Mouse (Mus musculus) midbrain, embryonic 10.5 days (tissue): ENCODE data around the gene Ctnnd2. TPM values are rescaled to one million over a fixed set of nuclear protein-coding genes. Genes with fewer than 3 reads are reported as not detected.

Experiments
- DNase-seq: peaks from one replicate; pipeline ENCODE4 v3.0.0-alpha.2; 2017; ENCODE audit warnings: low spot score
- H3K27ac ChIP-seq: fragments of 300-500 bp; sonication (generic); replicated peaks from 2 replicates; pipeline ENCODE4 v1.5.1; 2016; ENCODE audit warnings: mild to moderate bottlenecking
- H3K27me3 ChIP-seq: fragments of 300-500 bp; sonication (generic); 2 replicates; pipeline ENCODE4 v1.6.1; 2016; ENCODE audit warnings: low read depth, mild to moderate bottlenecking; ENCODE audit not compliant: poor library complexity, severe bottlenecking
- H3K36me3 ChIP-seq: fragments of 300-500 bp; sonication (generic); 2 replicates; pipeline ENCODE4 v1.6.1; 2016; ENCODE audit warnings: mild to moderate bottlenecking, moderate library complexity
- H3K4me1 ChIP-seq: fragments of 300-500 bp; sonication (generic); 2 replicates; pipeline ENCODE4 v1.6.1; 2016
- H3K4me3 ChIP-seq: fragments of 300-500 bp; sonication (generic); 2 replicates; pipeline ENCODE4 v1.5.1; 2016; ENCODE audit warnings: mild to moderate bottlenecking, moderate library complexity
- H3K9me3 ChIP-seq: fragments of 300-500 bp; sonication (generic); replicated peaks from 2 replicates; pipeline ENCODE4 v1.6.1; 2016; ENCODE audit warnings: mild to moderate bottlenecking
- WGBS: fragments of 180-500 bp; shearing (Covaris S2); methylation state at CpG from one replicate; pipeline ENCODE4 v1.1.7; 2016; 5-methylcytosine and 5-hydroxymethylcytosine counted together
- polyA plus RNA-seq: library from polyadenylated mRNA; unstranded; fragments of >200 nt; fragmentation: Nextera tagmentation; extraction: Ambion mirVana; gene quantifications from 2 replicates; pipeline ENCODE4 v1.2.1, GENCODE M21; 2016

The Ctnnd2 gene
- polyA plus RNA-seq, 1 experiment from 2014 or later = 22.7 TPM

DNA sequence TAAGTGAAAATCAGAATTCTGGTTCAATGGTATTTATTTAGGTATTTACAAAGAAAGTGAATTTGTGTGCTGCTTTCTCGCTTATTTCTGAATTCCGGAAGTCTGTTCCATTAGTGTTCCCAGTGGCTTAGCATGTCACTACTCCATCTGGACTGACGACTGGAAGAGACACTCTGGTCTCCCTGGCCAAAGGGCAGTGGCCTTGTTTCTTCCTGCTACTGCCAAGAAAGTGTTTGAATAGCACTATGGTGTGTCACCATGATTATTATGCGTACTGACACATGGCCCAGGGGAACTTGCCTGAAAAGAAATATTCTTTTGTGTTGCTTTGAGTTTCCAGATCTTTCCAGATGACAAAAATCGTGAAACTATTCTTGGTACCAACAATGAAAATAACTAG lies 266.7 kb downstream of the Ctnnd2 start:
- no peaks in the 10 kb centered on the region for H3K27me3 ChIP-seq
- no peak overlapping the region for H3K27ac ChIP-seq
- H3K36me3 ChIP-seq = no peaks in the 10 kb centered on the region
- no peaks in the 10 kb centered on the region for H3K9me3 ChIP-seq
- no peak for DNase-seq
- H3K4me3 ChIP-seq = no peak overlapping the region
- WGBS = 79% methylated on average over 5 of the region's 5 CpGs
- H3K4me1 ChIP-seq = no peaks in the 10 kb centered on the region; the same call in 1 of the 2 replicates

DNA sequence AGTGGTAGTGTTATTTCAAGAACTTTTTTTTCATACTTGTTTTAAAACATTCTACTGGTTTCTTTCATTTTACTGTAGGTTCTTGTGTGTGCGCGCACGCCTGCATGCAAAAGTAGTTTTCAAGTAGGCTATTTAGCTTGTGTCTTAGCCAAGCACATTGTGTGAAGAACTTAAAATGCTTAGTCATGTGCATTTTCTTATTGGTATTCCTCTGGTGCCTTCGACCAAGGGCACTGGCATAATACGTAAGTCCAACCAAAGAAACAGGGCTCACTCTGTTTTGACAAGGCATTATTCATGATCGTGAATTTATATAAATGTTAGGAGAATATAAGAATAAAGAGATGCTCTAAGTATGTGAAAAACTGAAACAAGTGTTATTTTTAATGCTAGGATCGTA lies 278.4 kb downstream of the Ctnnd2 start:
- Histone ChIP-seq H3K4me3 (no peak overlapping the region), H3K27me3 (peaks cover 31% of the 10 kb centered on the region; the same call in 1 of the 2 replicates), H3K4me1 (peaks cover 17% of the 10 kb centered on the region), H3K36me3 (no peaks in the 10 kb centered on the region), H3K9me3 (no peaks in the 10 kb centered on the region), H3K27ac (no peak overlapping the region)
- WGBS = 92% methylated on average over 7 of the region's 7 CpGs
- no peak for DNase-seq

DNA sequence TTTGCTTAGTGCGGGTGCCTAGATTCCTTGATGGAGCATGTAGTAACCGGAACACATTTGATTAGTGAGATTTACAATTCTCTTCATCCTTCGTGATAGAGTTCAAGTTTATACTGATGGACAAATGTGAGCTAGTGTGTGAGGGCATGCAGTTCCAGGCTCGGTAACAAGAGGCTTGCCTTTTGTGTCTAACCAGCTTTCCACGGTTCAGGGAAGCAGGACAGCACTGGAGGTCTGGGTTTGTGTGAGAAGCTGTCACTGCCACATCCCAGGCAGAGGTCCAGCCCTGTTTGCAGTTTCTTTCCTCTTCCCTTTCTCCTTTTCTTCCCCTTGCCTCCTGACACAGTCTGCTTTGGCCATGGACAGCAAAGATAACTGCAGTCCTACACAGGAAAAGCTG lies 279.5 kb downstream of the Ctnnd2 start:
- WGBS = 41% methylated on average over 5 of the region's 5 CpGs
- no peaks in the 10 kb centered on the region for H3K9me3 ChIP-seq
- H3K4me3 ChIP-seq = no peak overlapping the region
- DNase-seq = peak; percentile 46
- peak overlapping the region; percentile 57; the same call in 1 of the 2 replicates for H3K27ac ChIP-seq
- H3K36me3 ChIP-seq = no peaks in the 10 kb centered on the region
- H3K27me3 ChIP-seq = peaks cover 31% of the 10 kb centered on the region; the same call in 1 of the 2 replicates
- H3K4me1 ChIP-seq = peaks cover 20% of the 10 kb centered on the region

DNA sequence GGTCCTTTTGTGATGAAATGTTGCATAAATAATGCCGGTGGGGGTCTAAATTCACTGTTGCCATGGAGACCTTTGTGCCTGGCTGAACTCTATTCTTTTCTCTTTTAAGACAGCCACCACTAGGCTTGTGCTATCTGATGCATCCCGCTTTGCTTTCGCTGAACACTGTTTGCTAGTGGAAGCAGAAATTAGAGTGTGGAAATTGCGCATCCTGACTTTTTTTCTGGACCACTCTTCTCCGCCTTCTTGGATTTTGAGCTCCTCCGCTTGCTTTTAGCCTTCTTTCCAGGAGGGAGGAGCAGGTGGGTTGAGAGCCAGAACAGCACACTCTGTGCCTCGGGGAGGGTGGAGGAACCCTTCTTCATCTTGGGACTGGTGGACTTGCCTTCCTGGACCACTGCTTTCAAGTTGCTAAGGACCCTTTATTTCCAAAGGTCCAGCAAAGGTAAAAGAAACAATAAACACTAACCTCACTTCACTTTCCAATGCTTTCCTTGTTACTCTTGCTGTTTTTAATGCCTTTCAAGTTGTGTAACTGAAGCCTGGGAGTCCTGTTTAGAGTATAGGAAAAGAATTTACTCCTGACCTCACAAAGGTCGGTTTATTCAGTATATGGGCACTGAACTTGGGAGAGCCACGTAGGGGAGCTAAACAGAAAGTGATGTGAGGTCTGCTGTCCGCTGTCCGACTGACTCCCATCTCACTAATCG lies 285.3 kb downstream of the Ctnnd2 start:
- Histone ChIP-seq H3K4me1 (peaks cover 37% of the 10 kb centered on the region), H3K27ac (peak overlapping the region; percentile 89), H3K36me3 (no peaks in the 10 kb centered on the region), H3K9me3 (no peaks in the 10 kb centered on the region), H3K27me3 (peaks cover 16% of the 10 kb centered on the region; the same call in 1 of the 2 replicates), H3K4me3 (peak overlapping the region; percentile 58)
- WGBS = 19% methylated on average over 12 of the region's 12 CpGs
- DNase-seq = peak; percentile 65

DNA sequence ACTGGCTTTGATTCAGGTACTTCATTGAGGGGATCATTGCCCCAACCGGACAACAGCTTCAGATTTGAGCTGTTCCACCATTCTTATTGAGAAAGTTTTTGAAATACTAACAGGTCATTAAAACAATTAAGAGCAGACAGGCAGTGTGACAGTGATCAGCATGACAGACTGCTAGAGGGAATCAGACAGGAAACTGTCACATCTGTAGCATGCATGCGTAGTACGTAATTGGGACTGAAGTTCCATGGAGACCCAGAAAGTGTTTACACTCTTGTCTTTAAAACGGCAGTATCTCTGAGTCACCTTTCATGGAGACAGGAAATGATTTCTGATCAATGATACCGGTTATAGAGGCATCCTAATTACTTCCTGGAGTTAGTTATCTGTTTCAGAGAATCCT lies 286.3 kb downstream of the Ctnnd2 start:
- 52% methylated on average over 5 of the region's 5 CpGs for WGBS
- H3K27ac ChIP-seq = peak overlapping the region; percentile 89; the same call in 1 of the 2 replicates

DNA sequence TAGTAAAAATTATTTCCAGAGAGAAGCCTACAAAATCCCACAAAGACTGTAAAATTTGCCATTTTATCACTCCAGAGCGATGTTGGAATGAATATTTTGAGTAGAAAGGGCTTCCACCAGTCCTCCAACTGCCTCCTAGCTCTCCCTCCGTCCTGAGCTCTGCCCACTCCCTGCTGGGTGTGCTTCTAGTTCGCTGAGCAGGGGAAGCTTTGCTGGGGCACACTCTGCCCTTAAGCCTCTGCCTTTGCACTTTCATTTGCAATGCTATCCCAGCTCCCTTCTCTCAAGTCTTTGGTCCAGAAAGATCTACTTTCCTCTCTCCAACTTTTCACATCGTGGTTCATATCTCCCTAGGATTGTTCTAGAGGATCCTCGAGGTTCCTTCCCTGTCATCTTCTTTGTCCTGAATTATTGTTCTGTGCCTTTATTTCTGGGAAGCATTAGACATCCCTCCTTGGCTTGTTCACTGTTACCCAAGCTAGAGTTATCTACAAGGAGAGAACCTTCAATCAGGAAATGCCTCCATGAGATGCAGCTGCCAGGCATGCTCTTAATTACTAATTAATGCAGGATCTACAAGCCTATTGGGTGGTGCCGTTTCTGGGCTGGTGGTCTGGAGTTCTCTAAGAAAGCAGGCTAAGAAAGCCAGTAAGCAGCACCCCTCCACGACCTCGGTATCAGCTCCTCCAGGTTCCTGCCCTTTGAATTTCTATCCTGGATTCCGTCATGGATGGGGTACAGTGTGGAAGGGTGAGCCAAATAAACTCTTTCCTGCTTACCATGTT lies 288.1 kb downstream of the Ctnnd2 start:
- peaks cover 43% of the 10 kb centered on the region for H3K4me1 ChIP-seq
- no peaks in the 10 kb centered on the region for H3K36me3 ChIP-seq
- H3K27ac ChIP-seq = peak overlapping the region; percentile 46
- H3K27me3 ChIP-seq = no peaks in the 10 kb centered on the region; the same call in 1 of the 2 replicates
- 40% methylated on average over 9 of the region's 9 CpGs for whole genome bisulfite sequencing
- H3K9me3 ChIP-seq = no peaks in the 10 kb centered on the region
- no peak overlapping the region; the same call in 1 of the 2 replicates for H3K4me3 ChIP-seq
- DNase-seq = no peak

More for the DNA sequence above, 286.3 kb downstream of the Ctnnd2 start:
- H3K4me1 ChIP-seq = peaks cover 43% of the 10 kb centered on the region
- H3K36me3 ChIP-seq = no peaks in the 10 kb centered on the region
- peak overlapping the region; percentile 58 for H3K4me3 ChIP-seq
- DNase-seq = no peak
- H3K9me3 ChIP-seq = no peaks in the 10 kb centered on the region
- H3K27me3 ChIP-seq = peaks cover 10% of the 10 kb centered on the region; the same call in 1 of the 2 replicates

DNA sequence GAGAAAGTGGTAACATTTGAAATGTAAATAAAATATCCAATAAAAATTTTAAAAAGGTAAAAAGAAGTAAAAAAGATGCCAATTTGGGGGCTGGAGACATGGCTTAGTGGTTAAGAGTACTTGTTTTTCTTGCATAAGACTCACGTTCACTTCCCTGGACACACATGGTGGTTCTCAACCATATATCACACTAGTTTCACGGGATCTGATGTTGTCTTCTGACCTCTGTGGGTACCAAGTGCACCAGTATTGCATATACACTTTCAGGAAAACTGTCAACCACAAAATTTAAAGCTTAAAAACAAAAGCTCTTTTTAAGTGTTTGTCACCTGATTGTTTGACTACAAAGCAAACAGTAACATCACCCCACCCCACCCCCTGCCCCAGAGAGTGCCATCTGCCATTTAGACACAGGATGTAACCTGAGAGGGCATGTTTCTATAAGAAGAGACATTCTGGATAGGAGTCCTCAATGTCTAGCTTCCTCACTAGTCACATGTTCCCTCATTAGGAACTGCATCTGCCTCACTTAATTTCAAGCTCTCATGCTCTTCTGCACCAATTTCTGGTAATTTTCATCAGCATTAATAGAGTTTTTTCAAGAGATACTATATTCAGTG lies 290.5 kb downstream of the Ctnnd2 start:
- Histone ChIP-seq H3K4me3 (no peak overlapping the region), H3K4me1 (peaks cover 31% of the 10 kb centered on the region), H3K9me3 (no peaks in the 10 kb centered on the region), H3K27ac (no peak overlapping the region), H3K36me3 (no peaks in the 10 kb centered on the region), H3K27me3 (no peaks in the 10 kb centered on the region)
- DNase-seq = no peak
- 79% methylated on average over 2 of the region's 2 CpGs for WGBS

DNA sequence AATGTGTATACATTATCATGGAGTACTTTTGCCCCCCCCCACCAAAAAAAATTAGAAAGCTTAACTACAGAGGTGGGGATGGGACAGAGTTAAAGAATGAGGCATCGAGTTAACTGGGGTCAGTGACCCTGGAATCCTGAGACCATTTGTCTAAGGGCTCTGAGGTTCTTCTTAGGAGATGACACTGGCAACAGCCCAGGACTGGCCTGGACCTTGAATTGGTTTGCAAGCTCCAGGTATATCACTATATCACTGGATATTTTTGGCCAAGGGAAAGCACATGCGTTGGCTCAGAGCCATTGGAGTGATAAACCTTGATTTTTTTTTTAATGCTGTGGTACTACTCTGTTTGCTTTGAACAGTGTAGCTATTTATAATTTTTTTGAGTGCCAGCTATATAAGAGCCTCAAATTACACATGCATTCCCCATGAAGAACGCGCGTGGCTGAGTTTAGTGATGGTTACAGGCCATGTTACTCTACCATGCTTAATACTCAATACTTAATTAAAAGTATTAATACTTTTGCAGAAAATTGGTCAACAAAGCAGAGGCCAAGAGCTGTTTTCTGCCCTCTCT lies 291.2 kb downstream of the Ctnnd2 start:
- WGBS = 88% methylated on average over 5 of the region's 5 CpGs
- no peak for DNase-seq
- no peak overlapping the region for H3K4me3 ChIP-seq
- no peaks in the 10 kb centered on the region for H3K27me3 ChIP-seq
- peaks cover 24% of the 10 kb centered on the region for H3K4me1 ChIP-seq
- H3K36me3 ChIP-seq = no peaks in the 10 kb centered on the region
- H3K27ac ChIP-seq = no peak overlapping the region
- H3K9me3 ChIP-seq = no peaks in the 10 kb centered on the region

DNA sequence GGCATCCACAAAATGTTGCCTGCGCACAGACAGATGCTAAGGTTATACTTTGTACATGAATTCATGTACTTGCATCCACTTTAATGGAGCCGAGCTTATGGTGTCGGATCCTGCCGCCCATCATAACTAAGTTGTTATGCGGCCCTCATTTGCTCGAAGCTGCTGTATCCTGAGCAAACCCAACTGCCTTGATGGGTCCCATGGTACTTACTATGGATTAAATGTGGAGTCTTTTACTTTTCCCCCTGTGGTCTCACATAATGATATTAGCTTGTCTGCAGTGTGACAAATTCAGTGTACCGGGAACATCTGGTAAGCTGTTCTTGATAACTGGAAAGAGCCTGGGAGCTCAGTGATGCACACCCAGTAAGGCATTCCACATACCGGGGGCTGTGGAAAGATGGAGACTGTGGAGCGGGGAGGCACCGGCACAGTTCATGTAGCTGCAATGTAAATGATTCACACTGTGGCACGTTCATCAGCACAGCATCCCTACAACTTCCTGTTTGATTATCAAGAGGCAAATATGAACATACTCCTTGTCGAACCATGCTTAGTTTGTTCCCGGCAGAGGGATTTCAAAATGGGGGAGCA lies 294.7 kb downstream of the Ctnnd2 start:
- H3K4me1 ChIP-seq = 0 out of 2 replicates have a peak, but pooled peaks cover 6% of the 10 kb centered on the region
- WGBS = 91% methylated on average over 13 of the region's 13 CpGs
- H3K9me3 ChIP-seq = no peaks in the 10 kb centered on the region
- H3K27me3 ChIP-seq = no peaks in the 10 kb centered on the region
- no peak for DNase-seq
- H3K36me3 ChIP-seq = no peaks in the 10 kb centered on the region
- no peak overlapping the region for H3K27ac ChIP-seq
- H3K4me3 ChIP-seq = no peak overlapping the region

DNA sequence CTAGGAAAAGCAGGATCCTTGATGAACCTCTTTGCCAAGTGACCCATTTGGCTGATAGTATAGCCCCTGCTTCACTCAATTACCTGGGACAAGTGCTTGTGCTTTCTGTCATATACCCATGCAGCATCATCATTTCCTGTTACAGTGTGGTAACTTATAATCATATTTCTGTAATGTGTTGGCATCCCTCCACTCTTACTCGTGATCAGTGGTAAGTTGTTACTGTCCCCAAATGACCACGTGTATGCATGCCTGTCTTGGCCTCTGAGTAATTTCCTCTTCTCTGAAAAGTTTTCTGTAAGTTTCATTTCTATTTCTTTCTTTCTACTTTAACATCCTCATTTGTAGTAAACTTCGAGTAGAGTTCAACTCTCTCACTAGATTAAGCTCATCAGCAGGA lies 296.4 kb downstream of the Ctnnd2 start:
- no peaks in the 10 kb centered on the region for H3K36me3 ChIP-seq
- H3K9me3 ChIP-seq = no peaks in the 10 kb centered on the region
- H3K4me3 ChIP-seq = no peak overlapping the region
- no peaks in the 10 kb centered on the region for H3K27me3 ChIP-seq
- H3K4me1 ChIP-seq = no peaks in the 10 kb centered on the region
- 85% methylated on average over 3 of the region's 3 CpGs for WGBS
- H3K27ac ChIP-seq = no peak overlapping the region
- DNase-seq = no peak

DNA sequence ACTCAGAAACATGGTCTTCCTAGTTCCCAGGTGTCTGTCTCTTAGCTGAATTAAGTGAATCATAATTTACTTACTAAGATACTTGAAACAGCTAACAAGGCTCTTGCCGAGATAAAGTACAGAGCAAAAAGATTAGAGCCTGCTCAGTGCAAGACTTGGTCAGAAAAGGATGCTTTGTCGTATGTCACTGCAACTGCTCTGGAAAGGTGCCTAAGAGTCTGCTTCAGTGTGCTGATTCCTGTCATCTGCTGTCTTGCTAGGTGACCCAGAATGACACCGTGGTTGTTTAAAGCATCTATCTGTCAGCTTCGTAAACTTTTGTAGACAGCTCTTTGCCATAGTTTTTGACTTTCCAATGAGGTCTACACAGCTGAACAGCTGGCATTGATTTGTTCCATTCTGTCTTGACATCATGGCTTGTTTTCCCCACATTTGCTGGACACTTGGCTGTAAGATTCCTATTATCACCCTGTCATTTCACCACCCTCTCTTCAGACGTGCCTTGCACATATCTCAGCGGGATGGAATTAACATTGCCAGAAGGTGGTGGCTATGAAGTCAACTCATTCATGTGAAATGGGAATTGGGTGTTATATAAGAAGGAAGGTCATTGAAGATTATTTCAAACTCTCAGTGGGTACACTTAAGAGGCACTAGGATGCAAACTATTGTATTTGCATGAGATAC lies 299.0 kb downstream of the Ctnnd2 start:
- Histone ChIP-seq H3K27me3 (no peaks in the 10 kb centered on the region), H3K4me1 (no peaks in the 10 kb centered on the region), H3K36me3 (no peaks in the 10 kb centered on the region), H3K27ac (no peak overlapping the region), H3K4me3 (no peak overlapping the region), H3K9me3 (no peaks in the 10 kb centered on the region)
- no peak for DNase-seq
- WGBS = 79% methylated on average over 6 of the region's 6 CpGs

DNA sequence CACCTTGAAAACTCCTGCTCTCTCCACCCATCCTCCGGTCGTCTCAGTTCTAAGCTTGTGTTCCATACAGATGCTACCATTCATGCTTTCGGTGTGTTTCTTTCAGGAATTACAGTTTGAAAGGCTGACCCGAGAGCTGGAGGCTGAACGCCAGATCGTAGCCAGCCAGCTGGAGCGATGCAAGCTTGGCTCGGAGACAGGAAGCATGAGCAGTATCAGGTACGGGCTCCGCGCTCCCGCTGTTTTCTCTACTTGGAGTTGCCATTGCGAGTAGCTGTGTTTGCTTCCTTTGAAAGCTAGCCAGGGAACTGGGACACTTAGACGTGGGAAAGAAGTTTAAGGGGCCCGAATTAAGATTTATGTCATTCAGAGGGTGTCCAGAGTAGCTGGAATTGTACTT lies 308.3 kb downstream of the Ctnnd2 start:
- no peaks in the 10 kb centered on the region for H3K9me3 ChIP-seq
- WGBS = 85% methylated on average over 15 of the region's 15 CpGs
- H3K27me3 ChIP-seq = no peaks in the 10 kb centered on the region
- H3K4me3 ChIP-seq = no peak overlapping the region
- 0 out of 2 replicates have a peak, but pooled peaks cover 3% of the 10 kb centered on the region for H3K36me3 ChIP-seq
- no peak for DNase-seq
- no peak overlapping the region for H3K27ac ChIP-seq
- no peaks in the 10 kb centered on the region for H3K4me1 ChIP-seq
